Mouse (Mus musculus) adrenal gland, adult 8-10 months (tissue): Measurements from ENCODE around the gene Lyg1. TPM values are rescaled to one million over a fixed set of nuclear protein-coding genes. Genes with fewer than 3 reads are reported as not detected.
A peak's percentile ranks its signal among the peaks of the same experiment; 100 is the strongest.

ENCODE experiments used
- DNase-seq: peaks from one replicate; pipeline ENCODE4 v3.0.0; 2022
- total RNA-seq, 4 experiments: library from RNA; stranded (reverse); gene quantifications; 2 replicates each; pipeline ENCODE4 v1.2.4; 2022

Lyg1 gene
- not detected for total RNA-seq

DNA sequence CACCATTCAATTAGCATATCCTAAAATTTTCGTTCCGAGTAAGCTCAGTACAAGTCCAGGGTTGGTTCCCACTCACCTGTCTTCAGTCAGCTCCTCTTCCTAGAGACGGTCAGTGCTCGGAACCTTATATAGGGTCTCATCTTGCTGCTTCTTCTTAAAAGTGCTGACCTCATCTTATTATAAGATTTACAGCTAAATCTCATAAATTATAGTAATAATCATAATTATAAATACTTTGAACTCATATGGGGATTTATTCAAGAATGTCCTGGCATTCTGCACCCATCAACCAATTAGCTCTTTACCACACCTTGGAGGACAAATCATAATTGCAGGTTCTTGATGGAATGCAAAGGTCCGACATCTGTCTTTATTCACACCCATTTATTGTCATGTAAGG lies at the start of gene Lyg1:
Gene Lyg1, minus strand, starts transcription at position 101 of the 400 bp plus-strand sequence.
- DNase-seq, result no peak

GRCm38 (mm10) chr1:38006741-38007140 lies 49.2 kb upstream of the Lyg1 start:
- DNase-seq, result peak; percentile 30

DNA sequence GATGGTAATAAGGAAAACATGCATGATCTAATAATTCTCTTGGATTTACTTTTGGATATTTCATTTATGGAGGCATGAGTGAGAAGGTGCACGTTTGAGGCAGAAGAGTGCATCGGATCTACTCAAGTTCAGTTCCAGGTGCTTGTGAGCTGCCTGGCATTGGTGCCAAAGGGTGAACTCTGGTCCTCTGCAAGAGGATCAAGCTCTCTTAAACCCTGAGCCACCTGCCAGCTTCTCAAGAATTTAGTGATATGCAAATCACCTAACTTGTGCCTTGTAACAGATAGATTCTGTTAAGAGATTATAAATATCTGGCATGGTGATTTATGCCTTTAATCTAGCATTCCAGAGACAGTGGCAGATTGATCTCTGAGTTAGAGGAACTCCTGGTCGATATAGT lies 45.5 kb upstream of the Lyg1 start:
- no peak for DNase-seq

- no peak for DNase-seq
Observed at GRCm38 (mm10) chr1:38001956-38002355, 44.4 kb upstream of the Lyg1 start.

DNA sequence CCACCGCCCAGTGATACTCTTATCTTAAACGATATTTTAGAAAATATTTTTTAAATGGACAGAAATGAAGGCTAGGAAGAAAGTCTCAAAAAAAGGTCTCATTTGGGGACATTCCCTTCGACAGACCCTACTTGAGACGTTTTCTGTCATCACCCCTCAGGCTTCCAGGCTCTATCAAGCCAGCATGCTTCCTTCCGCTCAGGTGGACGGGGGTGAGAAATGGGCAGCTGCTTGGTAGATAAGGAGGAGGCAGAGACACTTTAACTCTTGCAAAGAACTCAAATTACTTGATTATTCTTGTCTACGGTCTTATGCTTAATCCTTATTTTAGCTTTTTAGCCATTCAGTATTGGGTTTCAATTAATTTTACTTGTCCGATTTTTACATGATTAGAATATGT lies 43.3 kb upstream of the Lyg1 start:
- no peak for DNase-seq

DNA sequence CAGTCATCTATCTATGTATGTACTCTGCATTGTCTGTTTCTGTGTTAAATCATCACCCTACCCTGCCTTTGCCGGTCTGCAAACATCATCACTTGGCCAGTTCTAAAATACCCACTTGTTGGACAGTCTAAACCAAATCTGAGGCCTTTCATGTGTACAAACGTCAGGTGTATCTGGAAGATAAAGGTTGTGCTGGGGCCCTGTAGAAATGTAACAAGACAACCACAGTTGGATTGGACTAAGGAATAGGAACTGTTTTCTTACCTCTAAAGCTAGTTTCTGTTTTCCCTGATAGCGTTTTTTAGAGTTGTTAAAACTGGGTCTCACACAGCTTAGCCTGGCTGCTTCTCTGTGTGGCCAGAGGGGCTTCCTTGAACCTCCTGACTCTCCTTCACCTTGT lies 42.0 kb upstream of the Lyg1 start:
- no peak for DNase-seq

DNA sequence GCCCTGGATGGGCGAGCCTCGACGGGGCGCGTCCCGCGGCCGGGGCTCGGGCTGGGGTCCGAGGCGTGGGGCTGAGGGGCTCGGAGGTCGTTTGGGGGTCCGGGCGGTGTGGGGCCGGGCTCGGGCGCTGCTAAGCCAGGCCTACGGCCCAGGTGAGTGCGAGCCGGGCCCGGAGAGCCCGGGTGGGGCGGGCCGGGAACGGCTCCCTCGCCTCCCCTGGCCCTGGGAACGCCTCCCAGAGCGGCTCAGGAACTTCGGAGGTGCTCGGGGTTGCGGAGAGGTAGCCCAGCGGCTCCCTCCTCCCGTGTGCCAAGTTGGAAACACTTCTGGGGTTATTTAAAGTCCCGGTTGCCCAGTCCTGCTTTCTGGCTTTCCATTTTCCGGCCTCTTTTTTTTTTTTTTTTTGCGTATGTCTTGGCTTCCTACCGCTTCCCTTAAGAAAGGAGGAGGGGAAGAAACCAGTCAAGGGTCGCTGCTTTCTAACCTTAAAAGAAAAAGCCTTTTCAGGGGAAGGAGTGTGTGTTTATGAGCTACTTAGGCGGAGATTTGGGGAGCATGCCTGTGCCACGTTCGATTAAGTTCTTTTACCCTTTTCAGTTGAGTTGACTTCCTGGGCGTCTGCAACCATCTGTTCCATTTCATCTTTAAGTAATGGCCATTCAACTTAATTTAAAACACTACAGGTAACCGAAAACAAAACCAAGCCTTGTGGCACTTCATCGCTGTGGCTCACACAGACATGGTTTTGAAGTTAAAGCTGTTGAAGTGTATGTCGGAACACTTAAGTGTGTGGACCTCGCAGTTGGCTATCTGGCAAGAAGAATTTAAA lies 41.0 kb upstream of the Lyg1 start:
- no peak for DNase-seq

DNA sequence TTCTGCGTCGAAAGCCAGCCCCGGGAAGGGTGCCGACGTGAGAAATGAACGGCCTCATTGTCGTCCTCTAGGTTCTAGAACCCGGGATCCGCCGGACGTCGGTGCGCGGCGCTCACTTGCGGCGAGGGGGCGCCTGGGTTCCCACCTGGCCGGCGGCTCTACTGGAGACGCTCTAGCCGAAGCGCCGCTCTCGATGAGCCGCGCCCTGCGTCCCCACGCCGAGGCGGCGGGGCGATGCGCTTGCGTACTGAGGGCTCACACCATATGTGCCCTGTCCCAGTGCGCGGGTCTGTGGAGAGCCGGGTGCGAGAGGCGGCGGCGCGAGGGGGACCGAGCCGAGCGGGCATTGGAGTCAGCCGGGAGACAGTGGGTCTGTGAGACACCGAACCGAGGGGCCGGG lies 40.3 kb upstream of the Lyg1 start, which contains the start of the genes Txndc9 and Eif5b:
Gene Txndc9, minus strand, starts transcription at position 27 of the 400 bp plus-strand sequence.
Gene Eif5b, plus strand, starts transcription at position 144 of the 400 bp plus-strand sequence.
- DNase-seq, result peak; percentile 93

DNA sequence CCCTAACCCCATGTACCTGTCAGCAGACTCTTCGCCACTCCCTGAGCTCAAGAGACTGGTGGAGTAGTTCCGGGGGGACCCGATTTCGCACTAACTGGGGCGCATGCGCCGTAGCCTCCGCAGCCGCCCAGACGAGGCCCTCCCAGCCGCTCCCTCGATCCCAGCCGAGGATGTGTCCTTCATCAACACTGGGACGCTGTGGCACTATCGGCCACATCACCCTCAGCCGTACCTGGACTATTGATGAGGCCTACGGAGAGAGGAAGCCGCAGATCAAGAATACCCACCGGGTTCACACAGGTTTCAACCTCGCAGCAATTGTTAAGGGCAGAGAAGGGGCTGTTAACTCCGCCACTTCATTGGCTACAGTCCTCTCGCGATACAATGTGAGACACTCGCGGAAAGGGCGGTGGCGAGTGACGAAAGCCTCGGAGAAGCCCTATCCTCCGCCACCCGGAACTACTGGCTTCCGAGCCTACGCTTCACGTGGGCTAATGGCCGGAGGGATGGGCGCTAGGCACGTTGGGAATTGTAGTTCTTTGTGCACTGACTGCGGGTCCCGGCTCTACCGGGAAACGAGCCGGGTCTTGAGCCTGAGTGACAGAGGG lies 39.4 kb upstream of the Lyg1 start:
- peak; percentile 99 for DNase-seq

DNA sequence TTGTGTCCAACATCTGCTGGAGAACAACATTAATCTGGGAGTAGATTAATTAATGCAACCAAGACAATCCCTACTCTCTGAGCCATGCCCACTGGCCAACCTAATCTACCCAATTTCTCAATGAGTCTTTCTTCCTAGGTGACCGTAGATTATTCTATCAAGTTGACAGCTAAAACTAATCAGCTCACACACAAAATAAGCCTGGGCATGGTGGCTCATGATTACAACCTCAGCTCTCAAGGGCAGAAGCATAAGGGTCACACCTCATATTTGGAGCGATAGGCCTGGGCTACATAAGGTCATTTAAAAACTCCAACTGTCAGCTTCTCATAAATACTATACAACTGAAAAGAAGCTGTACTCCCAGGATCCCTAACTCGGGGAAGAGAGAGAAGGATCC lies 38.7 kb upstream of the Lyg1 start:
- DNase-seq, result no peak

DNA sequence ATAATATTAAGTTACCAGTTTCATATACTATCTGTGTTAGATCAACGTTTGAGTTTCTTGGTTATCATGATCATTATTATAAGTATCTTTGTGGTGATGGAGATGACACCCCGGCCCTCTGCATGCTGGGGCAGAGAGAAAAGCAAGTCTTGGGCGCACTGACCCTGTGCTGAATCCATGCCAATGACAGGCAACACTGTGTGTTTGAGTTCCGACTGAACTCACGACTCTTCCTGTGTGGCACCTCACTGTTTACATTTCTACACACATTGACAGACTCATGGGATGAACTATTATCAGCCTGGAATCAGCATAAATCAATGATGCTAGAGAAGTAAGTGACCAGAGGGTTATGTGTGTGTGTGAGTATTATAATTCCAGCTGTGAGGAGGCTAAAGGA lies 30.3 kb upstream of the Lyg1 start:
- no peak for DNase-seq

GRCm38 (mm10) chr1:37985764-37986323 lies 28.3 kb upstream of the Lyg1 start:
- DNase-seq, result peak; percentile 41

- no peak for DNase-seq
Observed at GRCm38 (mm10) chr1:37984326-37984725, 26.8 kb upstream of the Lyg1 start.

GRCm38 (mm10) chr1:37977303-37977702 lies 19.7 kb upstream of the Lyg1 start:
- no peak for DNase-seq

DNA sequence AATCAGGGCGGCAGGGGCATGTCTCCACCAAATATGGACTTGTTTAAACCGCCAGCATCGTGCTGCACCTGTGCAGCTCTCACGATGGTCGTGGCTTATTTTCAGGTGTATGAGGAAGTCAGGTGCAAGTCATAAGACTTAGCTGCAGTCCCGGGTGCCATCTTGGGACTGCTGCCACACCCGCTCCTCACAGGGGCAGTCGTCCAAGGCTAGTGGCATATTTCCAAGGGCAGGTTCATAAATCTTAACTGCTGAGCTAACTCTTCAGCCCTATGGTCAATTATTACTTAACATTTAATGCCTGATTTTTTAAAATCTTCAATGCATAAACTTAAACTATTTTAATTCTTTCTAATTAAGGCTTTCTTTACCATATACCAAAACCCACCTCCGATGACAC lies 19.1 kb upstream of the Lyg1 start:
- DNase-seq, result peak; percentile 78

DNA sequence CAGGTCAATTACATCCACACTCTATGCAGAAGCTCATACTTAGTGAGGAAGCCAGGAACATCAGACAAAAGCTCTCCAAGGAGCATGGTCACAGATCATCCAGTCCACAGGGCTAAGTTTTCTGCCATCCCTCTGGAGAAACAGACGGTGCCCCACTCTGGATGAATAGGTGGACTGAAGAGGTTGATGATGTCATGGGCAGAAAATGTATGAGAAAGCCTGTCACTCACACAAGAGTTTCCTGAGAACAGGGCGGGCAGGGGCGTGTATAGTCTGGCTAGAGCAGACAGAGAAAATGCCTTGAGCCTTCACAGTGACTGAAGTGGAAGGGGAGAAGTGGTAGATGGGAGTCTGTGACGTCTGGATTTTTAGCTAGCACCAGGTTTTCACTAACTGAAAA lies 14.0 kb upstream of the Lyg1 start:
- DNase-seq, result no peak

DNA sequence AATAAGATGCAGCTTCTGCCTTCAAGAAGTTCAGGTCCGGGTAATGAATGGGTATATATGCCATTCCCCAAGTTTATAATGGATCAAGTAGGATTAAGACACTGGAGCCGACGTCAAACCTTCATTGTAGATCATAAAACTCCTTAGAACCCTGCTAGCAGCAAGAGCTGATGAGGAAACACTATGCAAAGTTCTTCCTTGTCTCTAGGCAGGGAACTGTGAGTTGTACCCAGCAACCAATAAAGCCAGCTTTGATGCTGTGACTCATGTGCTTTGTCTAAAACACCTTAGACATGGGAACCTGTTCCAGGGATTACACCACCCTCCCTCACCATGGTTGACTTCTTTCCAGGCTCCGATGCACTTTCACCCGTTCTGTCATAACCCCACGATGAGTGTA lies 11.2 kb upstream of the Lyg1 start:
- no peak for DNase-seq

- no peak for DNase-seq
Observed at GRCm38 (mm10) chr1:37965571-37965970, 8.0 kb upstream of the Lyg1 start.

DNA sequence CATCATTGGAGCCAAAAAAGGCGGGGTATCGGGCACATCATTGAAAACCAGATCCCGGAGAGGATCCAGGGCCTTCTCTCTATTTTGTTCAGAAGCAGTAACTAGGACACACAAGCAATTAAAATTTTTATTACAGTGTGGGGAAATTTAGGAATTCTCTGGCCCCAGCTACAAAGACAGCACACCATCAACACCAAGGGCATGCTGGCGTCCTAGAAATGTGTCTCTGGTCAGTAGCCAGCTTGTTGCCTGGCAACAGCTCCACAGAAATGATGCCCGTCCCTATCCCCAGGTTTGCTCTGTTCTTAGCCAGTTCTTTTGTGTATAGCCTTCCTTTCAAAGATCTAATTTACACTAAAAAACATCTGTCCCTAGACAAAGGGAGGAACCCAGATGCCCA lies 1.9 kb upstream of the Lyg1 start:
- peak; percentile 31 for DNase-seq

DNA sequence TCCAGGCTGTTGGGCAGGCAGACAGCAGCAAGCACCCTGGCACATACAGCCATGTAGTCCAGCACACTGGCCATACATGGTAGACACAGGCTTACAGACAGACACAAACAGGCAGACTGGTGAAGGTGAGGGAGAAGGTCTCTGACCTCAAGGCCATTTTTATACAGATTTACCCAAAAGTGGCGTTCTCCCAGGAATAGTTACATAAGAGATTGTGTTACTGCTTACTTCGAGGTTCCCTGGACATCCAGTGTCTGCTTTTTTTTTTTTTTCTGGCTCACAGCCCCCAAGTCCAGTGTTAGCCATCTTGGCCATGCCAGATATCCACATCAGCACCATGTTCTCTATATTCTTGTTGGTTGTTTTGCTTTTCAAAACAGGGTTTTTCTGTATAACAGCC lies 957 bp upstream of the Lyg1 start:
- no peak for DNase-seq

DNA sequence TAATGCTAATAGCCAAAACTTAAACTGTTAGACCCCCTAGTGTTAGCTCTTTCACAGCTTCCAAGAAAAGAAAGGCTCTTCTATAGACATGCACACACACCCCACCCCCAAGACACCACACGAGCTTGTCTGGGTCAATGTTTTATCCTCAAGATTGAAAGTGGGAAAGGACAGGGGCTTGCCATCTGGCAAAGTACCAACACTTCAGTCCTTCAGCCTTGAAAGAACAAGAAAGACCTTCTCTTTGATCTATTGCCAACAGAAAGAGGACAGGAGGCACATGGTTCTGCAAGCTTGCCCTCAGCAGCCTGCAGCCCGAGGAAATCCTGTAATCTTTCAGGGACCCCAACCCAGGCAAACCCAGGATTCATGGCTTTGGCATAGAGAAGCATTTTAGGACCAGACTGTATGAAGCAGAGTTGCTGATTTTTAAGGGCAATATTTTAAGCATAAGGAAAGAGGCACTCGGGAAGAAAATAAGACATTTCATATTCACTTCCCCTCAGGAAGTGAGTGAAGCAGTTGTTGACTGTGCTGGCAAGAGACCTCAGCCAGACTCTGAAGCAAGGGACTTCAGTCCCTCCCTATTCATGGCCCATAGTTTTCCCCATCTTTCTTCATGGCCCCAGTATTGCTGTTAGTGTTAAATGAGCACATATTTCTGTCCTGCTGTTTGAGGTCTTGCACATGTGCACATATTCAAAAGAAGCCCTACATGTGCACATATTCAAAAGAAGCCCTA lies 698 bp downstream of the Lyg1 start:
- peak; percentile 74 for DNase-seq

DNA sequence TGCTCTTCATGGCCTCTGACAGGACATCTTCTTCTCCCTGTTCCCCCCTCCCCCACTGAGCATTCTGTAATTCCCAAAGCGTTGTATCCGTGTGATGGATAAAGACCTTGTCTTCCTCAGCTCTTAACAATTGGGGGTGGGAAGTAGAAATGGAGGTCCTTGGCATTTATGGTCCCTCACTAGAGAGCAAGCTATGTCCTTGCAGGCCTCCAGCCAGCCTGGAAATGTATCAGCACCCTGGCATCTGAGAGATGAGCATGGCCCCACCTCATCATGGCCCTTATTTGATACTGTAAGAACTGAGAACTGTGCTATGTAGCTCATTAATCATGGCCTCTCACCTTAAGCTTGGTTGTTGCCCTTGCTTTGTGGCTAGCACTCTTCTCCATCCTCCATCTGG lies 2.3 kb downstream of the Lyg1 start:
- DNase-seq, result peak; percentile 47

DNA sequence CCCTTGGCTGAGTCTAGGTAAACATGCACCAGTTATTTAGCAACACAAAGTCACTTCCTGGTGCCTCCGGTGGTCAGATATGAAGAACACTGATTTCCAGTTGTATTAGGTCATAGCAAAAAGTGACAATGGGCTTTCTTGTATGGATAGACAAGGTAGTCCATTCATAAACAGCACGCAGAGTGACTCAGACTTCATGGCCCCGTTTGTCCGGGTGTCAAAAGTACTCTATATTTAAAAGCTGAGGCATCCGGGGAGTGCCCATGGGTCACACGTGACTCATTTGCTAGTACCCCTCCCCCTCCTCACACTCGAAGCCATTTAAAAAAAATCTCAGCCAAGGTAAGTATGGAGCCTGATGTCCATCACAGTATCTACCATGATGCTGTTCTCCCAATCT lies 2.8 kb downstream of the Lyg1 start:
- no peak for DNase-seq
